Mouse (Mus musculus) forebrain, embryonic 12.5 days (tissue): ENCODE results near the gene Nkd1. TPM values are rescaled to one million over a fixed set of nuclear protein-coding genes. Genes with fewer than 3 reads are reported as not detected.

Experiments used
- ATAC-seq: fragments of 200-750 bp; cut with Nextera tagmentation; 2 replicates; pipeline ENCODE4 v1.8.0; 2017; ENCODE audit warnings: moderate TSS enrichment; ENCODE audit not compliant: low FRiP score
- H3K27ac ChIP-seq: fragments of 300-500 bp; sonication (generic); 2 replicates; pipeline ENCODE4 v1.5.1; 2016; ENCODE audit warnings: mild to moderate bottlenecking
- H3K27me3 ChIP-seq: fragments of 300-500 bp; sonication (generic); 2 replicates; pipeline ENCODE4 v1.6.1; 2016; ENCODE audit warnings: mild to moderate bottlenecking
- H3K36me3 ChIP-seq: fragments of 300-500 bp; sonication (generic); replicated peaks from 2 replicates; pipeline ENCODE4 v1.6.1; 2016; ENCODE audit warnings: mild to moderate bottlenecking
- H3K4me1 ChIP-seq: fragments of 300-500 bp; sonication (generic); 2 replicates; pipeline ENCODE4 v1.6.1; 2016
- H3K4me2 ChIP-seq: fragments of 300-500 bp; sonication (generic); 2 replicates; pipeline ENCODE4 v1.6.1; 2016; ENCODE audit warnings: mild to moderate bottlenecking, moderate library complexity
- H3K4me3 ChIP-seq: fragments of 300-500 bp; sonication (generic); replicated peaks from 2 replicates; pipeline ENCODE4 v1.5.1; 2016; ENCODE audit warnings: mild to moderate bottlenecking
- H3K9ac ChIP-seq: fragments of 300-500 bp; sonication (generic); 2 replicates; pipeline ENCODE4 v1.6.1; 2016; ENCODE audit warnings: mild to moderate bottlenecking
- H3K9me3 ChIP-seq: fragments of 300-500 bp; sonication (generic); 2 replicates; pipeline ENCODE4 v1.6.1; 2016
- WGBS: fragments of 180-500 bp; shearing (Covaris S2); methylation state at CpG from one replicate; pipeline ENCODE4 v1.1.7; 2016; 5-methylcytosine and 5-hydroxymethylcytosine counted together
- polyA plus RNA-seq: library from polyadenylated mRNA; unstranded; fragments of >200 nt; fragmentation: Nextera tagmentation; extraction: Ambion mirVana; gene quantifications from 2 replicates; pipeline ENCODE4 v1.2.1, GENCODE M21; 2016

Nkd1 gene
- polyA plus RNA-seq, 1 experiment from 2014 or later, result 64.4 TPM

GRCm38 (mm10) chr8:88539963-88540362 is 18.8 kb downstream of the Nkd1 start:
- Histone ChIP-seq H3K27me3 (no peaks in the 10 kb centered on the region), H3K27ac (no peak overlapping the region), H3K9me3 (no peaks in the 10 kb centered on the region), H3K36me3 (peaks cover 4% of the 10 kb centered on the region; the same call in 1 of the 2 replicates), H3K4me3 (no peak overlapping the region), H3K4me2 (no peak overlapping the region), H3K9ac (no peak overlapping the region), H3K4me1 (no peaks in the 10 kb centered on the region; the same call in 1 of the 2 replicates)
- no peak for ATAC-seq
- 81% methylated on average over 4 of the region's 4 CpGs for WGBS

- Histone ChIP-seq H3K27me3 (no peaks in the 10 kb centered on the region), H3K4me1 (no peaks in the 10 kb centered on the region; the same call in 1 of the 2 replicates), H3K36me3 (0 out of 2 replicates have a peak, but pooled peaks cover 4% of the 10 kb centered on the region), H3K4me3 (no peak overlapping the region), H3K9me3 (no peaks in the 10 kb centered on the region), H3K27ac (no peak overlapping the region), H3K9ac (no peak overlapping the region), H3K4me2 (no peak overlapping the region)
- no peak for ATAC-seq
- 89% methylated on average over 9 of the region's 9 CpGs for WGBS
These were observed 21.6 kb downstream of the Nkd1 start for GRCm38 (mm10) chr8:88542596-88543213.

- no peak for ATAC-seq
- H3K4me1 ChIP-seq, result no peaks in the 10 kb centered on the region
- no peak overlapping the region for H3K27ac ChIP-seq
- H3K9ac ChIP-seq, result no peak overlapping the region
- no peak overlapping the region for H3K4me3 ChIP-seq
- H3K4me2 ChIP-seq, result no peak overlapping the region
- no peaks in the 10 kb centered on the region for H3K27me3 ChIP-seq
- H3K36me3 ChIP-seq, result peaks cover 16% of the 10 kb centered on the region; the same call in 1 of the 2 replicates
- 80% methylated on average over 4 of the region's 4 CpGs for WGBS
- peaks cover 9% of the 10 kb centered on the region; the same call in 1 of the 2 replicates for H3K9me3 ChIP-seq
These were observed 23.5 kb downstream of the Nkd1 start for GRCm38 (mm10) chr8:88544677-88545076.

GRCm38 (mm10) chr8:88545441-88545840 is 24.3 kb downstream of the Nkd1 start:
- Histone ChIP-seq H3K9me3 (peaks cover 9% of the 10 kb centered on the region; the same call in 1 of the 2 replicates), H3K4me3 (no peak overlapping the region), H3K27me3 (no peaks in the 10 kb centered on the region), H3K36me3 (peaks cover 16% of the 10 kb centered on the region; the same call in 1 of the 2 replicates), H3K4me1 (no peaks in the 10 kb centered on the region), H3K4me2 (no peak overlapping the region), H3K27ac (no peak overlapping the region), H3K9ac (no peak overlapping the region)
- ATAC-seq, result no peak
- 98% methylated on average over 7 of the region's 7 CpGs for WGBS

GRCm38 (mm10) chr8:88546032-88546732 is 25.0 kb downstream of the Nkd1 start:
- no peak for ATAC-seq
- no peak overlapping the region for H3K4me2 ChIP-seq
- no peaks in the 10 kb centered on the region for H3K4me1 ChIP-seq
- no peaks in the 10 kb centered on the region for H3K27me3 ChIP-seq
- WGBS, result 80% methylated on average over 18 of the region's 18 CpGs
- no peak overlapping the region for H3K4me3 ChIP-seq
- H3K27ac ChIP-seq, result no peak overlapping the region
- peaks cover 9% of the 10 kb centered on the region; the same call in 1 of the 2 replicates for H3K9me3 ChIP-seq
- H3K36me3 ChIP-seq, result peaks cover 16% of the 10 kb centered on the region; the same call in 1 of the 2 replicates
- no peak overlapping the region for H3K9ac ChIP-seq

- 76% methylated on average over 4 of the region's 4 CpGs for WGBS
- no peak for ATAC-seq
- Histone ChIP-seq H3K4me1 (no peaks in the 10 kb centered on the region), H3K4me2 (no peak overlapping the region), H3K36me3 (peaks cover 6% of the 10 kb centered on the region; the same call in 1 of the 2 replicates), H3K9ac (no peak overlapping the region), H3K27me3 (no peaks in the 10 kb centered on the region), H3K4me3 (no peak overlapping the region), H3K9me3 (no peaks in the 10 kb centered on the region), H3K27ac (no peak overlapping the region)
These were observed 34.5 kb downstream of the Nkd1 start for GRCm38 (mm10) chr8:88555669-88556068.

- Histone ChIP-seq H3K4me3 (no peak overlapping the region), H3K9ac (no peak overlapping the region), H3K36me3 (peaks cover 2% of the 10 kb centered on the region; the same call in 1 of the 2 replicates), H3K9me3 (no peaks in the 10 kb centered on the region), H3K4me1 (peaks cover under 1% of the 10 kb centered on the region; the same call in 1 of the 2 replicates), H3K4me2 (no peak overlapping the region), H3K27me3 (no peaks in the 10 kb centered on the region), H3K27ac (no peak overlapping the region)
- no peak for ATAC-seq
- WGBS, result 89% methylated on average over 6 of the region's 6 CpGs
These were observed 38.9 kb downstream of the Nkd1 start for GRCm38 (mm10) chr8:88559985-88560473.

- peaks cover 12% of the 10 kb centered on the region for H3K4me1 ChIP-seq
- no peaks in the 10 kb centered on the region for H3K36me3 ChIP-seq
- H3K9ac ChIP-seq, result no peak overlapping the region
- H3K27ac ChIP-seq, result no peak overlapping the region
- ATAC-seq, result no peak
- WGBS, result 85% methylated on average over 3 of the region's 3 CpGs
- H3K27me3 ChIP-seq, result no peaks in the 10 kb centered on the region
- H3K9me3 ChIP-seq, result no peaks in the 10 kb centered on the region
- no peak overlapping the region for H3K4me3 ChIP-seq
- H3K4me2 ChIP-seq, result no peak overlapping the region
These were observed 40.2 kb downstream of the Nkd1 start for GRCm38 (mm10) chr8:88561402-88561801.

- H3K4me1 ChIP-seq, result peaks cover 32% of the 10 kb centered on the region
- H3K9me3 ChIP-seq, result no peaks in the 10 kb centered on the region
- no peak overlapping the region for H3K9ac ChIP-seq
- no peak for ATAC-seq
- 76% methylated on average over 8 of the region's 11 CpGs for WGBS
- H3K27ac ChIP-seq, result no peak overlapping the region
- H3K36me3 ChIP-seq, result no peaks in the 10 kb centered on the region
- no peaks in the 10 kb centered on the region for H3K27me3 ChIP-seq
- H3K4me3 ChIP-seq, result no peak overlapping the region
- H3K4me2 ChIP-seq, result no peak overlapping the region
These were observed 43.2 kb downstream of the Nkd1 start for GRCm38 (mm10) chr8:88564256-88564903.

- H3K9ac ChIP-seq, result no peak overlapping the region
- ATAC-seq, result no peak
- no peaks in the 10 kb centered on the region for H3K36me3 ChIP-seq
- H3K27ac ChIP-seq, result no peak overlapping the region
- no peaks in the 10 kb centered on the region for H3K27me3 ChIP-seq
- no peak overlapping the region for H3K4me2 ChIP-seq
- H3K4me1 ChIP-seq, result peaks cover 49% of the 10 kb centered on the region
- 85% methylated on average over 4 of the region's 4 CpGs for WGBS
- H3K4me3 ChIP-seq, result no peak overlapping the region
- no peaks in the 10 kb centered on the region for H3K9me3 ChIP-seq
These were observed 45.0 kb downstream of the Nkd1 start for GRCm38 (mm10) chr8:88566119-88566518.

- H3K36me3 ChIP-seq, result no peaks in the 10 kb centered on the region
- ATAC-seq, result no peak
- no peak overlapping the region for H3K4me3 ChIP-seq
- peaks cover 61% of the 10 kb centered on the region for H3K4me1 ChIP-seq
- no peak overlapping the region for H3K4me2 ChIP-seq
- 0 out of 2 replicates have a peak overlapping the region, but pooled peaks have one; percentile 31 for H3K27ac ChIP-seq
- 62% methylated on average over 13 of the region's 13 CpGs for WGBS
- H3K27me3 ChIP-seq, result 0 out of 2 replicates have a peak, but pooled peaks cover 3% of the 10 kb centered on the region
- no peaks in the 10 kb centered on the region for H3K9me3 ChIP-seq
- no peak overlapping the region for H3K9ac ChIP-seq
These were observed 46.4 kb downstream of the Nkd1 start for GRCm38 (mm10) chr8:88567314-88568121.
